Mouse (Mus musculus): Measurements from ENCODE around the gene Vma21-ps. TPM values are rescaled to one million over a fixed set of nuclear protein-coding genes. Genes with fewer than 3 reads are reported as not detected.

Vma21-ps gene
- not detected for polyA plus RNA-seq (2017; shearing (Covaris generic))

DNA sequence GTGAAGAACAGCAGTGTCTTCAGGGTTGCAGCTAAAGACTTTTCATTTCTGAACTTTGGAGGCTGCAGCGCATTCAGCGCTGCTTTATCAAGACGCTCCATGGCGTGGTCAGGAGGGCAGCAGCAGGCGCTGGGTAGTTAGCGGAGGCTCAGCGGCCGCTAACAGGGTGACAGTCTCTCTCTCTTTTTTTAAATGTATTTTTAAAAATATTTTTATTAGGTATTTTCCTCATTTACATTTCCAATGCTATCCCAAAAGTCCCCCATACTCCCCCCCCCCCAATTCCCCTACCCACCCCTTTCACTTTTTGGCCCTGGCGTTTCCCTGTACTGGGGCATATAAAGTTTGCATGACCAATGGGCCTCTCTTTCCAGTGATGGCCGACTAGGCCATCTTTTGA is at the start of gene Vma21-ps:
Vma21-ps (minus strand) TSS at position 101 of the 400 bp plus-strand sequence.

Other genes starting within 250 kb of the Vma21-ps start
- 29.3 TPM for gene Smc2, start 58.0 kb downstream of the Vma21-ps start, polyA plus RNA-seq (2017; shearing (Covaris generic))
- gene Toporsl, start 99.0 kb upstream of the Vma21-ps start, polyA plus RNA-seq (2017; shearing (Covaris generic)) = not detected

Data from effector memory CD4-positive, alpha-beta T cell, adult 5 months (primary cell).